Mouse (Mus musculus) small intestine, adult 2 months (tissue): ENCODE data around the gene Gosr2. TPM values are rescaled to one million over a fixed set of nuclear protein-coding genes. Genes with fewer than 3 reads are reported as not detected.
A peak's percentile ranks its signal among the peaks of the same experiment; 100 is the strongest.

Experiments
- H3K27ac ChIP-seq: fragments of 200-500 bp; 2 replicates; pipeline ENCODE4 v1.5.1; 2012; ENCODE audit warnings: low read depth, low read length, control low read depth, inconsistent platforms; ENCODE audit not compliant: insufficient read depth
- H3K27me3 ChIP-seq: fragments of 200-500 bp; 2 replicates; pipeline ENCODE4 v1.6.1; 2012; ENCODE audit warnings: mild to moderate bottlenecking, moderate library complexity, low read length, inconsistent platforms; ENCODE audit not compliant: control insufficient read depth, insufficient read depth
- H3K36me3 ChIP-seq: fragments of 200-500 bp; 2 replicates; pipeline ENCODE4 v1.6.1; 2012; ENCODE audit warnings: mild to moderate bottlenecking, low read length, control low read depth, inconsistent platforms; ENCODE audit not compliant: control insufficient read depth, insufficient read depth
- H3K4me1 ChIP-seq: fragments of 200-500 bp; 2 replicates; pipeline ENCODE4 v1.6.1; 2012; ENCODE audit warnings: low read length, inconsistent platforms, mixed read lengths; ENCODE audit not compliant: control insufficient read depth, insufficient read depth, insufficient read length
- H3K4me3 ChIP-seq: fragments of 200-500 bp; 2 replicates; pipeline ENCODE4 v1.5.1; 2012; ENCODE audit warnings: low read depth, mild to moderate bottlenecking, control low read depth, inconsistent platforms, low read length, moderate library complexity
- CTCF ChIP-seq: fragments of 200-500 bp; IDR thresholded peaks from 2 replicates; pipeline ENCODE4 v1.5.1; 2012; ENCODE audit warnings: low read depth, mild to moderate bottlenecking, control low read depth, inconsistent platforms, low read length, moderate library complexity, mixed read lengths; ENCODE audit not compliant: insufficient replicate concordance, insufficient read length; ENCODE audit errors: extremely low read depth
- POLR2A ChIP-seq: fragments of 200-500 bp; IDR thresholded peaks from 2 replicates; pipeline ENCODE4 v1.6.1; 2012; ENCODE audit warnings: low read depth, mild to moderate bottlenecking, control low read depth, inconsistent platforms, low read length, moderate library complexity
- WGBS: fragments of 180-500 bp; shearing (Covaris S2); methylation state at CpG from one replicate; pipeline ENCODE4 v1.1.7; 2018; 5-methylcytosine and 5-hydroxymethylcytosine counted together
- polyA plus RNA-seq: library from polyadenylated mRNA; depleted of rRNA; stranded (reverse); fragments of >200 nt; gene quantifications from 2 replicates; pipeline ENCODE4 v1.2.3, GENCODE M21; 2012; rRNA removed

Gene Gosr2
- polyA plus RNA-seq, result 40.3 and 63.8 TPM in 2 replicates

DNA sequence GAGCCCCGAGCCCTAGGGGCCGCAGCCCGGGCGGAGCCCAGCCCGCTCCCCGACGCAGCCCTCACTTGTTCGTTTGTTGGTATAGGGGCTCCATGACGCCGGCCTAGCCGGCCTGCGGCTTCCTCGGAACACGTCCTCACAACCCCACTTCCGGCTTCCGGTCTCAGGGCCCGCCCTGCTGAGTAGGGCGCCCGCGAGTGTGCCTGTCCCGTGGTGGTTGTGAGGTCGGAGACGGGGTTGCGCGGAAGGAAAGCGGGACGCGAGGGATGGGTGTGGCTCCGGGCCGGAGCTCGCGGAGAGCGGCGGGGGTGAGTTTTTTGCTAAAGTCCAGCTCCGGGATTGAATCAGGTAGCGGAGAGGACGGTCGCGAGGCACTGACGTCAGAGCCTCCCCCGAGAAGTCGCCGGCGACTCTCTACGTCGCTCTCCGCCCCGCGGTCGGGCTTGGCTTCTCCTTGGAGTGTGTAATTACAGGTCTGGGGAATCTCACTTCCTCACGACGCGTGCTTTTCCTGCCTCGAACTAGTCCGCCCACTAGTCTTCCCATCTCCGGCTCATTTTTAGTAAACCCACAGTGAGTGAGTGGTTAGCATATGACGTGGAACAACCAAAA is at the start of gene Gosr2:
Gene Gosr2, minus strand, starts transcription at position 334 of the 612 bp plus-strand sequence.
- WGBS, result under 1% methylated on average over 57 of the region's 57 CpGs

DNA sequence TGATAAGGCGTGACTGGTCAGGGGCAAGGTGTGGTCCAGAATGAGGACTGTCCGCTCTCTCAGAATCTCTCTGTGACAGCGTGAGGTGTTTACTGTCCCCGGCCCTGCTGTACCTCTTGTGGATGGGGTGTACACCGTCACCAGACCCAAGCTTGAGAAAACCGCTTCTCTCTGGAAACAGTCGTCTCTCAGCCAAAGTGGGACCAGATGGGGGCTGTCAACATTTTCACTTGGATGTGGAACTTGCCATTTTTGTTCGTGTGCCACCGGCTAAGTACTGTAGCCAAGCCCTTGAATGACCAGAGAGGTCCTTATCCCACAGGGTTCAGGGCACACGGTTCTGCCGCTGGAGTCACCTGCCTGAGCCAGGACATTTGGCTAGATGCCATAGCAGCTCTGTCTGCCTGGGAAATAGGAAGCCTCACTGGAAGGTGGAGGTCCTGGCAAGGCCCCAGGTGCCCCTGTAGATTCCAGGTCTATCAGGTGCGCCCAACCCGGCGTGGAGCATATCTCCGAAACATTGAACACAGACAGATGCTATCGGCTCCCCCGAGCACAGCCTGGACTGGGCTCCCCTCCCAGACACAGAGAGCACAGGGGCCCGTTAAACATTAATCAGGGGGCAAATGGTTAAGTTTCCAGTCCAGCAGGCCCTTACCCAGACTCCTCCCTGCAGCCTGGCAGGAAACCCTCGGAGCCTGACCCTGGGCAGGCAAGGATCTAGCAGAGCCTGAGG is 37.5 kb upstream of the Gosr2 start:
- 25% methylated on average over 19 of the region's 19 CpGs for WGBS
- H3K27me3 ChIP-seq, result no peaks in the 10 kb centered on the region
- H3K4me3 ChIP-seq, result 0 out of 2 replicates have a peak overlapping the region, but pooled peaks have one; percentile 5
- no peak for TF ChIP-seq POLR2A
- TF ChIP-seq CTCF, result no peak
- peak overlapping the region; percentile 44; the same call in 1 of the 2 replicates for H3K27ac ChIP-seq
- peaks cover 27% of the 10 kb centered on the region for H3K4me1 ChIP-seq
- no peaks in the 10 kb centered on the region for H3K36me3 ChIP-seq

More for the DNA sequence above, at the start of gene Gosr2:
- H3K27me3 ChIP-seq, result no peaks in the 10 kb centered on the region
- peak within 1 kb of the TSS; percentile 93 for H3K4me3 ChIP-seq
- peaks cover 9% of the 10 kb centered on the region; the same call in 1 of the 2 replicates for H3K4me1 ChIP-seq
- H3K27ac ChIP-seq, result peak within 1 kb of the TSS; percentile 99
- peak; percentile 85 for TF ChIP-seq POLR2A
- TF ChIP-seq CTCF, result no peak
- H3K36me3 ChIP-seq, result peaks cover 6% of the 10 kb centered on the region

- 29% methylated on average over 5 of the region's 5 CpGs for WGBS
- Histone ChIP-seq H3K4me1 (peaks cover 27% of the 10 kb centered on the region), H3K27me3 (no peaks in the 10 kb centered on the region)
Measured at GRCm38 (mm10) chr11:103734411-103735045, 36.8 kb upstream of the Gosr2 start.

DNA sequence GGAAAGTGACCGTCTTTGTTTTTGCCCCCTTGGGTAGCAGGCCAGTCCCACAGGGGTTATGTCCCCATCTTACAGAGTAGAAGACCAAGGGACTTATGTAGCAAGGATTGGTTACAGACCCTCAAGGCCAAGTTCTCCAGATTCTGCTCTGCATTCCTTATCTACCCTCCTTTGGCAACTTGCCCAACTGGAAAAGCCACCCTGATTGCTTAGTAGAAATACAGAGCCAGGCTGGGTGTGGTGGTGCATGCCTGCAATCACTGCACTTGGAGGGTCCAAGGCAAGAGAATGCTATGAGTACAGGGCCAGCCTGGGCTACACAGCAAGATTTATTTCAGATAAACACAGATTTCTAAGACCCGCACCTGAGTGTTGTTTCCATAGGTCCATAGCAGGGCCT is 36.3 kb upstream of the Gosr2 start:
- Histone ChIP-seq H3K4me1 (peaks cover 27% of the 10 kb centered on the region), H3K27me3 (no peaks in the 10 kb centered on the region), H3K36me3 (no peaks in the 10 kb centered on the region), H3K27ac (no peak overlapping the region), H3K4me3 (no peak overlapping the region)
- WGBS, result 58% methylated on average over 2 of the region's 2 CpGs
- TF ChIP-seq POLR2A (no peak), CTCF (no peak)

More at GRCm38 (mm10) chr11:103734411-103735045, 36.8 kb upstream of the Gosr2 start:
- Histone ChIP-seq H3K36me3 (no peaks in the 10 kb centered on the region), H3K27ac (no peak overlapping the region), H3K4me3 (no peak overlapping the region)
- TF ChIP-seq POLR2A (no peak), CTCF (no peak)

DNA sequence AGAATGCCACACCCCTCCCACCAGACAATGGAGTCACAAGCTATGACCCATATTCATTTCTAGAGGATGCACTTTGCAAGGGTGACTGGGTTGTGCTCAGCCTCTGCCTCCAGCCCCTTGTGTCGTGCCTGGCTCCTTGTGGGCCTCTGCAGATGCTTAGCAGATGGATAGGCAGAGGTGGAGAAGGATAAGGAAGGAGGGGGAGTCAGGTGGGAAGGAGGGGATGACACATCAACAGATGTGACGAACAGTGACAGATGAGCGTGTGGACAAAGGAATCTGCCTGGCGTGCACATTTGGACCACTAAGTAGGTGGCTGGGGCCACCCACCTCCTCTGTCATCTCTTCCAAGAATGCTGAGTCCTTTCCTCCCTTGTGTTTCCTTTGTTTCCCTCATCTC is 35.4 kb upstream of the Gosr2 start:
- no peak for TF ChIP-seq CTCF
- no peak for TF ChIP-seq POLR2A
- Histone ChIP-seq H3K27me3 (no peaks in the 10 kb centered on the region), H3K4me1 (peaks cover 25% of the 10 kb centered on the region), H3K4me3 (no peak overlapping the region), H3K36me3 (no peaks in the 10 kb centered on the region), H3K27ac (no peak overlapping the region)
- 88% methylated on average over 4 of the region's 4 CpGs for WGBS

GRCm38 (mm10) chr11:103732306-103732705 is 34.6 kb upstream of the Gosr2 start:
- TF ChIP-seq CTCF (no peak), POLR2A (no peak)
- Histone ChIP-seq H3K36me3 (no peaks in the 10 kb centered on the region), H3K4me1 (peaks cover 17% of the 10 kb centered on the region), H3K27me3 (no peaks in the 10 kb centered on the region), H3K4me3 (no peak overlapping the region), H3K27ac (no peak overlapping the region)
- 94% methylated on average over 7 of the region's 7 CpGs for WGBS

DNA sequence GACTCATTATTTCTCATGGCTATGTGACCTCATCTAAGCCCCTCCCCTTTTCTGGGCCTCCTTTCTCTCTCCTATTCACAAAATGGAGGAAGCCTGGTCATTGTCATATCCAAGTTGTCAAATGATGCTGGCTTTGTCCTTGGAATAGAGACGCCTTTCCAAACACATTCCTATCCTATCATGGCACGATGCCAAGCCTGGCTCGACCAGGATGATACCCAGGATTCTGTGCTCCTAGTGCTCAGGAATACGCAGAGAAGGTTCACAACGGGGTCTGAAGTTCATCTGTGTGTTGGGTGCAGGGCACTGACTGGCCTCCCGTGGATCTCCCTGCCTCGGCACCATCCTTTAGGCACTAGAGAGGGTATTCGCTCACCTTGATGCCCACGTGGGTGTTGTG is 33.9 kb upstream of the Gosr2 start:
- 68% methylated on average over 9 of the region's 9 CpGs for WGBS
- Histone ChIP-seq H3K36me3 (no peaks in the 10 kb centered on the region), H3K4me1 (peaks cover 16% of the 10 kb centered on the region), H3K4me3 (no peak overlapping the region), H3K27me3 (no peaks in the 10 kb centered on the region), H3K27ac (no peak overlapping the region)
- no peak for TF ChIP-seq POLR2A
- TF ChIP-seq CTCF, result no peak
